ENCODE assay signal across 7 mouse cellular contexts in the genomic region with DNA sequence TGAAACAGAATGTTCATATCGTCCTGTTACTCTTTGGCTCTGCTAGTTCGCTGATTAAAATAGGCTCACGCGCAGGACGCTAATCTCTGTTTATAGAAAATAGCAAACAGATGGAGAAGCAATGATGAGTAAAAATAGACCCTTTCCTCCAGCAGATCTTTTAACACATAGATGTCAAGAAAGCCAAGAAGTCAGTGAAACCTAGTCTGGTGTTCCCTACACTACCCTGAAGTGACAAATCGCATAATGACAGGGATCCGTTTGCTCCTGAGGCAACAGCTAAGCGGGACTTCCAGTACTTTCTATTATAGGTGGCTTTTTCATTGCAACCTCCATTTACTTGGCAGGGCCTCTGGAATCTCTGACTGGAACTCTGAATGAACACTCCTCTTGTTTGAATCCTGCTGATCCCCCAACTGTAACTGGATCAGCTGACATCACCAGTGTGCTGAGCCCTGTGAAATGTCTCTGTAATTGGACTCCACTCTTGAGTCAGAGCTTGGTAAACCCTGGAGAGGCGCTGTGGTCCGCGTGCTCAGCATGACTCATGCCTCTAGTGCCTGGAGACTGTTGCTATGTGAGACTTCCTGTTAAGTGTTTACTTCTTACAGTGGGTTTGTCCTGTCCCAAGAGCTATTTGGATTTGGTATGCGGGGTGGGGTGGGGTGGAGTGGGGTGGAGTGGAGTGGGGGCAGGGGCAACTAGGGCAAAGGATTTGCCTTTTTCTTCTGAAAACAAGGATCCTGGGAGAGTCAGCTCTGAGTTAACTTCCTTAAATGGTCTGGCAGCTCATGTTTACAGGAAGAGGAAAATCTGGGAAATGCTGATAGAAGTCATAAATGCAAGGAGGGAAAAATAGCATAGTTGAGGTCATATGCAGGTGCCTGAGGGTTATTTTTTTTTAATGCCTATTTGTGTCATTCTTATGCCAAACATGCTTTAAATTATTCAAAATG.
DNase-seq lines count a peak whose midpoint lies in the region; ATAC-seq and TF ChIP-seq lines count a peak whose summit lies in the region.

No protein-coding gene starts in this region.

- TF ChIP-seq CTCF in cortical plate, adult 2 months (IDR thresholded peaks at IDR 0.05; ENCODE audit: extremely low read depth, insufficient read depth, low read length), result 0 out of 2 replicates have a peak, but pooled peaks have one; percentile 18
- peak; percentile 47 for TF ChIP-seq CTCF in hindbrain, postnatal 0 days (IDR thresholded peaks at IDR 0.05; ENCODE audit: low read depth)

- ATAC-seq in hindbrain, postnatal 0 days, result peak; percentile 100

- no peak for TF ChIP-seq POLR2A in cortical plate, adult 2 months (IDR thresholded peaks at IDR 0.05; ENCODE audit: extremely low read depth, insufficient read depth, low read length)

- no peak overlapping the region for H3K9ac ChIP-seq in hindbrain, postnatal 0 days (replicated peaks; ENCODE audit: low read length)

- peak; percentile 46 to 48 for DNase-seq in adrenal gland, adult 18-20 months (ENCODE audit: low spot score in 2 of 2)
- peak; percentile 45 for DNase-seq in gastrocnemius, postnatal 10 days
- DNase-seq in hindbrain, postnatal 0 days (ENCODE audit: low spot score), result peak; percentile 79
- DNase-seq in left cerebral cortex, adult 11 months (ENCODE audit: low spot score), result peak; percentile 70
- DNase-seq in lung, postnatal 25 days (ENCODE audit: low spot score), result peak; percentile 96
- peak; percentile 84 for DNase-seq in retina, postnatal 1 day

- no peaks in the 10 kb centered on the region for H3K4me1 ChIP-seq in cortical plate, adult 2 months (ENCODE audit: control insufficient read depth, insufficient read depth, low read length)
- no peaks in the 10 kb centered on the region for H3K4me1 ChIP-seq in hindbrain, postnatal 0 days (ENCODE audit: insufficient read depth, low read length)

- no peaks in the 10 kb centered on the region for H3K36me3 ChIP-seq in hindbrain, postnatal 0 days (ENCODE audit: insufficient read depth, low read length)

- peak overlapping the region; percentile 21 for H3K4me2 ChIP-seq in hindbrain, postnatal 0 days (ENCODE audit: low read depth, low read length)

- 0 out of 2 replicates have a peak overlapping the region, but pooled peaks have one; percentile 10 for H3K4me3 ChIP-seq in cortical plate, adult 2 months (ENCODE audit: insufficient read depth, low read length)
- no peak overlapping the region for H3K4me3 ChIP-seq in hindbrain, postnatal 0 days (ENCODE audit: low read length)

- H3K9me3 ChIP-seq in hindbrain, postnatal 0 days (ENCODE audit: low read length), result no peaks in the 10 kb centered on the region

- H3K27ac ChIP-seq in cortical plate, adult 2 months (ENCODE audit: insufficient read depth, low read length), result peak overlapping the region; percentile 77
- peak overlapping the region; percentile 64 for H3K27ac ChIP-seq in hindbrain, postnatal 0 days

- 22% methylated on average over 12 of the region's 12 CpGs for WGBS in hindbrain, postnatal 0 days

- H3K27me3 ChIP-seq in hindbrain, postnatal 0 days (ENCODE audit: insufficient read depth, low read length), result no peaks in the 10 kb centered on the region

Comparison
In these comparisons a context has a peak if more than half of its experiments do, and no peak if none do; other contexts are left out.
1. DNase-seq: peak in every context shown above with its lines; median percentile 96 in lung, postnatal 25 days; 84 in retina, postnatal 1 day; 79 in hindbrain, postnatal 0 days; 70 in left cerebral cortex, adult 11 months; 47 in adrenal gland, adult 18-20 months; 45 in gastrocnemius, postnatal 10 days.